Mouse (Mus musculus) C2C12 (cell line): ENCODE measurements around the gene Syne1.

Experiments used
- CEBPB ChIP-seq: IDR thresholded peaks from one replicate; pipeline ENCODE4 v1.6.1; 2011; ENCODE audit warnings: low read depth, mild to moderate bottlenecking, control low read depth, moderate library complexity
- CTCF ChIP-seq: IDR thresholded peaks from one replicate; pipeline ENCODE4 v1.5.1; 2011; ENCODE audit not compliant: control insufficient read depth, insufficient read depth, insufficient read length
- MYOG ChIP-seq: IDR thresholded peaks from one replicate; pipeline ENCODE4 v1.6.1; 2011; ENCODE audit not compliant: control insufficient read depth, insufficient read length; ENCODE audit errors: extremely low read depth
- USF1 ChIP-seq: IDR thresholded peaks from one replicate; pipeline ENCODE4 v1.6.1; 2011; ENCODE audit warnings: low read depth, mild to moderate bottlenecking, control low read depth, moderate library complexity

DNA sequence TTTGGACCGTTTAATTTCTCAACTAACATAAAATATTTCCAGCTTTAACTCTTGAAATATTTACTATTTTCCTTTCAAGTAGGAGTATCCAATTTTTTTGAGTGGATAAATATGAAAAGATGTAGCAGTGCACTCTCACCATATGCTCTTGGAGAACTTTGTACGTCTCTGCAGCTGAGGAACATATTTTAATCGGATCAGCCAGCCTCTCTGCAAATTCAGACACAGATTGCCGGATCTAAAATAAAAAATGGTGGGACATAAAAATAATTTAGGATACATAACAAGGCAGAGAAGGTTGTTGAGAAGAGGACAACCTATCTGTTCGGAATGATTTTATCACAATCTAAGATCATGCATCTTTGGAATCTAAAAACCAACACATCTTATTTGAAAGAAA lies 218.5 kb downstream of the Syne1 start:
- TF ChIP-seq CTCF (no peak), CEBPB (no peak), MYOG (no peak), USF1 (no peak)
